ENCODE assay signal across 30 mouse cellular contexts in the genomic region with DNA sequence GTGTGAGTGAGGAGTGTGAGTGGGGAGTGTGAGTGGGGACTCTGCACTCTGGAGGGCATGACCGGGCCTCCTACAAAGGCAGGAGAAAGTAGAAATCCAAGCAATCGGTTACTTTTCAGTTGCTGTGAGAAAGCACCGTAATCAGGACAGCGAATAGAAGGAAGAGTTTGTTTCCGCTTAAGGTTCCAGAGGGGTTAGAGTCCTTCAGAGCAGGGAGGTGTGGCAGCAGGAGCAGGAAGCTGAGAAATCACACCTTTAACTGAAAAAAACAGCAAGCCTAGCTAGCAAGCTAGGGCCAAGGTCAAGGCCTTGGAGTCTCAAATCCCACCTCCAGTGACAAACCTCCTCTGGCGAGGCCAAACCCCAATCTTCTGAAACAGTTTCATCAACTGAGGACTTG.
DNase-seq lines count a peak whose midpoint lies in the region; ATAC-seq and TF ChIP-seq lines count a peak whose summit lies in the region.
"Had no signal": no experiment of that assay in that cellular context is flagged by ENCODE, and none has a peak within 500 bp of the region (broad histone marks: within the 10 kb centered on the region; RNA-seq: fewer than 3 reads in every experiment).

No protein-coding gene starts in this region.

- no peak for TF ChIP-seq EP300 in heart, adult 2 months (IDR thresholded peaks at IDR 0.05; ENCODE audit: insufficient read depth, low read depth, low read length)

- no peak overlapping the region for H3K9ac ChIP-seq in heart, embryonic 13.5 days
- H3K9ac ChIP-seq in heart, adult 2 months (ENCODE audit: low read depth, low read length), result no peak overlapping the region
- H3K9ac ChIP-seq in kidney, embryonic 15.5 days, result no peak overlapping the region
- H3K9ac ChIP-seq in kidney, embryonic 16.5 days (replicated peaks; ENCODE audit: low read length), result no peak overlapping the region
- H3K9ac ChIP-seq in midbrain, embryonic 16.5 days (ENCODE audit: low read depth, low read length), result no peak overlapping the region
- H3K9ac ChIP-seq: forebrain, embryonic 15.5 days; hindbrain, embryonic 12.5 days; limb, embryonic 15.5 days; neural tube, embryonic 15.5 days had no signal

- H3K27ac ChIP-seq in heart, embryonic 13.5 days (replicated peaks), result 0 out of 2 replicates have a peak overlapping the region, but pooled peaks have one; percentile 60
- H3K27ac ChIP-seq in heart, adult 2 months, result no peak overlapping the region
- H3K27ac ChIP-seq in kidney, embryonic 15.5 days, result 0 out of 2 replicates have a peak overlapping the region, but pooled peaks have one; percentile 10
- H3K27ac ChIP-seq in kidney, embryonic 16.5 days (ENCODE audit: low read length), result no peak overlapping the region
- H3K27ac ChIP-seq in small intestine, adult 2 months (ENCODE audit: insufficient read depth, low read depth, low read length), result peak overlapping the region; percentile 99
- no peak overlapping the region for H3K27ac ChIP-seq in midbrain, embryonic 16.5 days (ENCODE audit: low read length)
- H3K27ac ChIP-seq: forebrain, embryonic 15.5 days; gastrocnemius, adult 2 months; hindbrain, embryonic 12.5 days; hindbrain, postnatal 0 days; limb, embryonic 10.5 days; limb, embryonic 15.5 days; neural tube, embryonic 15.5 days had no signal

- no peak overlapping the region for H3K4me2 ChIP-seq in heart, embryonic 13.5 days
- no peak overlapping the region for H3K4me2 ChIP-seq in kidney, embryonic 15.5 days
- no peak overlapping the region for H3K4me2 ChIP-seq in kidney, embryonic 16.5 days (replicated peaks; ENCODE audit: low read depth, low read length)
- no peak overlapping the region for H3K4me2 ChIP-seq in midbrain, embryonic 16.5 days (ENCODE audit: low read length)
- H3K4me2 ChIP-seq: forebrain, embryonic 15.5 days; hindbrain, embryonic 12.5 days; limb, embryonic 15.5 days; neural tube, embryonic 15.5 days had no signal

- no peak for ATAC-seq in heart, embryonic 13.5 days (ENCODE audit: extremely low read depth, insufficient number of reproducible peaks, low FRiP score, low TSS enrichment)
- ATAC-seq in kidney, embryonic 15.5 days (replicated peaks; ENCODE audit: low FRiP score), result no peak
- ATAC-seq in kidney, embryonic 16.5 days (ENCODE audit: low FRiP score, low TSS enrichment), result no peak
- ATAC-seq in midbrain, embryonic 16.5 days, result no peak
- no peak for ATAC-seq in erythroblast, adult 5-6 weeks (replicated peaks; ENCODE audit: low FRiP score, poor library complexity, severe bottlenecking)
- ATAC-seq: forebrain, embryonic 15.5 days; hindbrain, postnatal 0 days had no signal

- no peak for DNase-seq in heart, adult 2 months
- peak; percentile 27 for DNase-seq in ES-CJ7 (ENCODE audit: low read depth, low spot score)
- DNase-seq: adrenal gland, postnatal 10 days; cerebellum, adult 8-10 months; cerebellum, postnatal 25 days; gastrocnemius, adult 2 months; heart, postnatal 36 days; layer of hippocampus, adult 9-11 months; lung, adult 2 months; lung, postnatal 10 days; midbrain, embryonic 14.5 days; retina, postnatal 1 day; right cerebral cortex, postnatal 14 days; spleen, adult 18-20 months; thymus, postnatal 14 days had no signal

- peaks cover 28% of the 10 kb centered on the region for H3K4me1 ChIP-seq in heart, embryonic 13.5 days
- peaks cover 2% of the 10 kb centered on the region; the same call in 1 of the 2 replicates for H3K4me1 ChIP-seq in heart, adult 2 months (ENCODE audit: control insufficient read depth, insufficient read depth, low read length)
- peaks cover 36% of the 10 kb centered on the region for H3K4me1 ChIP-seq in kidney, embryonic 15.5 days
- peaks cover 20% of the 10 kb centered on the region for H3K4me1 ChIP-seq in kidney, embryonic 16.5 days (ENCODE audit: insufficient read depth, low read length)
- H3K4me1 ChIP-seq in small intestine, adult 2 months (ENCODE audit: control insufficient read depth, insufficient read depth, insufficient read length, low read length), result peaks cover 15% of the 10 kb centered on the region
- peaks cover 7% of the 10 kb centered on the region for H3K4me1 ChIP-seq in midbrain, embryonic 16.5 days (ENCODE audit: control insufficient read depth, insufficient read depth, low read length)

- WGBS in heart, embryonic 13.5 days, result 66% methylated on average over 6 of the region's 6 CpGs
- 88% methylated on average over 6 of the region's 6 CpGs for WGBS in heart, adult 2 months
- 67% methylated on average over 6 of the region's 6 CpGs for WGBS in kidney, embryonic 15.5 days
- WGBS in kidney, embryonic 16.5 days, result 66% methylated on average over 6 of the region's 6 CpGs
- WGBS in small intestine, adult 2 months, result 28% methylated on average over 6 of the region's 6 CpGs
- 80% methylated on average over 6 of the region's 6 CpGs for WGBS in midbrain, embryonic 16.5 days

- no peaks in the 10 kb centered on the region for H3K36me3 ChIP-seq in heart, embryonic 13.5 days
- no peaks in the 10 kb centered on the region for H3K36me3 ChIP-seq in heart, adult 2 months (ENCODE audit: control insufficient read depth, insufficient read depth, low read length)
- H3K36me3 ChIP-seq in kidney, embryonic 15.5 days, result no peaks in the 10 kb centered on the region
- no peaks in the 10 kb centered on the region for H3K36me3 ChIP-seq in kidney, embryonic 16.5 days (ENCODE audit: insufficient read depth, low read length)
- H3K36me3 ChIP-seq in small intestine, adult 2 months (ENCODE audit: control insufficient read depth, insufficient read depth, low read length), result no peaks in the 10 kb centered on the region
- no peaks in the 10 kb centered on the region for H3K36me3 ChIP-seq in midbrain, embryonic 16.5 days (ENCODE audit: control insufficient read depth, insufficient read depth, low read length)
- H3K36me3 ChIP-seq: forebrain, embryonic 15.5 days; G1E; heart, embryonic 10.5 days; hindbrain, embryonic 12.5 days; limb, embryonic 10.5 days; limb, embryonic 15.5 days; neural tube, embryonic 15.5 days had no signal

- no peaks in the 10 kb centered on the region for H3K9me3 ChIP-seq in heart, embryonic 13.5 days
- H3K9me3 ChIP-seq in kidney, embryonic 15.5 days (replicated peaks), result no peaks in the 10 kb centered on the region
- H3K9me3 ChIP-seq in kidney, embryonic 16.5 days (ENCODE audit: low read length), result no peaks in the 10 kb centered on the region
- H3K9me3 ChIP-seq in midbrain, embryonic 16.5 days (replicated peaks; ENCODE audit: control insufficient read depth, low read length, poor library complexity, severe bottlenecking), result no peaks in the 10 kb centered on the region
- H3K9me3 ChIP-seq: forebrain, embryonic 15.5 days; G1E; heart, embryonic 10.5 days; hindbrain, embryonic 12.5 days; limb, embryonic 10.5 days; limb, embryonic 15.5 days; neural tube, embryonic 15.5 days had no signal

- H3K79me2 ChIP-seq in heart, adult 2 months (replicated peaks; ENCODE audit: control insufficient read depth, insufficient read depth, low read length), result no peaks in the 10 kb centered on the region

- TF ChIP-seq CTCF in heart, adult 2 months (IDR thresholded peaks at IDR 0.05), result no peak
- no peak for TF ChIP-seq CTCF in small intestine, adult 2 months (IDR thresholded peaks at IDR 0.05; ENCODE audit: extremely low read depth, insufficient read length, insufficient replicate concordance, low read depth, low read length)

- no peaks in the 10 kb centered on the region for H3K27me3 ChIP-seq in heart, embryonic 13.5 days (replicated peaks)
- H3K27me3 ChIP-seq in heart, adult 2 months (ENCODE audit: control insufficient read depth, insufficient read depth, low read length), result no peaks in the 10 kb centered on the region
- H3K27me3 ChIP-seq in kidney, embryonic 15.5 days, result no peaks in the 10 kb centered on the region
- no peaks in the 10 kb centered on the region for H3K27me3 ChIP-seq in kidney, embryonic 16.5 days (ENCODE audit: insufficient read depth, low read length)
- no peaks in the 10 kb centered on the region for H3K27me3 ChIP-seq in small intestine, adult 2 months (ENCODE audit: control insufficient read depth, insufficient read depth, low read length)
- H3K27me3 ChIP-seq in midbrain, embryonic 16.5 days (ENCODE audit: control insufficient read depth, insufficient read depth, low read depth, low read length), result no peaks in the 10 kb centered on the region
- H3K27me3 ChIP-seq: CH12.LX; forebrain, embryonic 15.5 days; hindbrain, embryonic 12.5 days; limb, embryonic 15.5 days; neural tube, embryonic 15.5 days had no signal

- intact Hi-C loops in heart, adult 2 months (cut with DNase I), result no loop called here

- no peak for TF ChIP-seq POLR2A in heart, adult 2 months (IDR thresholded peaks at IDR 0.05; ENCODE audit: insufficient read depth, low read depth, low read length)
- TF ChIP-seq POLR2A in small intestine, adult 2 months (IDR thresholded peaks at IDR 0.05; ENCODE audit: low read depth, low read length), result no peak

- no peak overlapping the region for H3K4me3 ChIP-seq in heart, embryonic 13.5 days
- H3K4me3 ChIP-seq in heart, adult 2 months, result no peak overlapping the region
- no peak overlapping the region for H3K4me3 ChIP-seq in kidney, embryonic 15.5 days (replicated peaks)
- H3K4me3 ChIP-seq in kidney, embryonic 16.5 days (ENCODE audit: low read length), result no peak overlapping the region
- H3K4me3 ChIP-seq in small intestine, adult 2 months (ENCODE audit: low read depth, low read length), result peak overlapping the region; percentile 34; the same call in 1 of the 2 replicates
- H3K4me3 ChIP-seq in midbrain, embryonic 16.5 days (ENCODE audit: low read depth, low read length), result no peak overlapping the region
- H3K4me3 ChIP-seq: forebrain, embryonic 15.5 days; gastrocnemius, adult 2 months; heart, embryonic 10.5 days; hindbrain, embryonic 12.5 days; limb, embryonic 10.5 days; limb, embryonic 15.5 days; neural tube, embryonic 15.5 days had no signal

Comparison
In these comparisons a context has a peak if more than half of its experiments do, and no peak if none do; other contexts are left out.
1. H3K27ac ChIP-seq: peak in heart, embryonic 13.5 days (single experiment), kidney, embryonic 15.5 days (single experiment) and small intestine, adult 2 months (single experiment); none in heart, adult 2 months (single experiment), kidney, embryonic 16.5 days (single experiment) and midbrain, embryonic 16.5 days (single experiment).